Mouse (Mus musculus): Measurements from ENCODE around the gene Acss2. TPM values are rescaled to one million over a fixed set of nuclear protein-coding genes. Genes with fewer than 3 reads are reported as not detected.
A peak's percentile ranks its signal among the peaks of the same experiment; 100 is the strongest.

Gene Acss2
- polyA plus RNA-seq, 1 experiment from 2014 or later, result 28.5 TPM

- 86% methylated on average over 8 of the region's 8 CpGs for WGBS
- Histone ChIP-seq H3K4me2 (no peak overlapping the region), H3K9ac (no peak overlapping the region), H3K4me1 (replicated peaks) (peaks cover 19% of the 10 kb centered on the region), H3K36me3 (peaks cover 73% of the 10 kb centered on the region), H3K27me3 (peaks cover 42% of the 10 kb centered on the region), H3K27ac (replicated peaks) (no peak overlapping the region), H3K4me3 (no peak overlapping the region), H3K9me3 (no peaks in the 10 kb centered on the region)
- ATAC-seq (ENCODE audit: low FRiP score, low read depth), result no peak
Observed at GRCm38 (mm10) chr2:155634562-155634961, 116.8 kb downstream of the Acss2 start.

MicroRNAs encoded within 50 kb of the gene (microRNA counts, 519-probe panel; counts per million panel counts)
- microRNA mmu-miR-499, result not detected

Small RNA genes lying within 50 kb of the gene (microRNA-seq; reads per million reads assigned to microRNA genes)
- 4.4 reads per million, percentile 18 among the genes with 10 or more reads in this experiment for gene Mir499

Other genes with a start within 250 kb of the Acss2 start
- gene Map1lc3a, start 241.7 kb upstream of the Acss2 start, polyA plus RNA-seq (2015; fragmentation: Nextera tagmentation; extraction: Ambion mirVana), result 631 and 685 TPM in 2 replicates
- 61.9 and 62.6 TPM in 2 replicates for gene Pigu, start 160.5 kb upstream of the Acss2 start, polyA plus RNA-seq (2015; fragmentation: Nextera tagmentation; extraction: Ambion mirVana)
- gene Trp53inp2, start 136.9 kb upstream of the Acss2 start, polyA plus RNA-seq (2015; fragmentation: Nextera tagmentation; extraction: Ambion mirVana), result 101 and 128 TPM in 2 replicates
- 21.4 and 22.3 TPM in 2 replicates for gene Ncoa6, start 44.1 kb upstream of the Acss2 start, polyA plus RNA-seq (2015; fragmentation: Nextera tagmentation; extraction: Ambion mirVana)
- 74.5 and 80.8 TPM in 2 replicates for gene Ggt7, start 289 bp downstream of the Acss2 start, polyA plus RNA-seq (2015; fragmentation: Nextera tagmentation; extraction: Ambion mirVana)
- gene Gss, start 74.9 kb downstream of the Acss2 start, polyA plus RNA-seq (2015; fragmentation: Nextera tagmentation; extraction: Ambion mirVana), result 14.9 and 15.3 TPM in 2 replicates
- 1.4 and 1.6 TPM in 2 replicates for gene Myh7b, start 93.3 kb downstream of the Acss2 start, polyA plus RNA-seq (2015; fragmentation: Nextera tagmentation; extraction: Ambion mirVana)
- gene Trpc4ap, start 174.4 kb downstream of the Acss2 start, polyA plus RNA-seq (2015; fragmentation: Nextera tagmentation; extraction: Ambion mirVana), result 162 and 164 TPM in 2 replicates
- 39.9 and 42.4 TPM in 2 replicates for gene Edem2, start 211.5 kb downstream of the Acss2 start, polyA plus RNA-seq (2015; fragmentation: Nextera tagmentation; extraction: Ambion mirVana)
- gene Gm17581, start 217.9 kb downstream of the Acss2 start, polyA plus RNA-seq (2015; fragmentation: Nextera tagmentation; extraction: Ambion mirVana), result not detected in 2 replicates
- 2.9 and 4.1 TPM in 2 replicates for gene Procr, start 233.2 kb downstream of the Acss2 start, polyA plus RNA-seq (2015; fragmentation: Nextera tagmentation; extraction: Ambion mirVana)